Mouse (Mus musculus): ENCODE data around the gene Itga9. TPM values are rescaled to one million over a fixed set of nuclear protein-coding genes. Genes with fewer than 3 reads are reported as not detected.

Gene Itga9
- polyA plus RNA-seq, 1 experiment from 2014 or later: 5.9 TPM

- no peak for ATAC-seq
- Histone ChIP-seq H3K9ac (ENCODE audit: low read depth, low read length) (no peak overlapping the region), H3K4me1 (replicated peaks; ENCODE audit: control insufficient read depth, insufficient read depth, low read length) (no peaks in the 10 kb centered on the region), H3K4me3 (ENCODE audit: low read depth, low read length) (no peak overlapping the region), H3K9me3 (ENCODE audit: control insufficient read depth) (no peaks in the 10 kb centered on the region), H3K27me3 (replicated peaks; ENCODE audit: control insufficient read depth, insufficient read depth, low read length) (no peaks in the 10 kb centered on the region), H3K4me2 (replicated peaks; ENCODE audit: low read depth) (no peak overlapping the region), H3K27ac (ENCODE audit: low read depth, low read length) (no peak overlapping the region), H3K36me3 (ENCODE audit: control insufficient read depth, insufficient read depth) (no peaks in the 10 kb centered on the region)
- WGBS: 67% methylated on average over 9 of the region's 9 CpGs
- no peak for TF ChIP-seq CTCF (IDR thresholded peaks at IDR 0.05; ENCODE audit: low read depth)
Measured at GRCm38 (mm10) chr9:118715971-118716628, 109.6 kb downstream of the Itga9 start.

- no peaks in the 10 kb centered on the region for H3K36me3 ChIP-seq (ENCODE audit: control insufficient read depth, insufficient read depth)
- ATAC-seq: no peak
- WGBS: 45% methylated on average over 3 of the region's 3 CpGs
- no peak for TF ChIP-seq CTCF (IDR thresholded peaks at IDR 0.05; ENCODE audit: low read depth)
- H3K4me3 ChIP-seq (ENCODE audit: low read depth, low read length): no peak overlapping the region
- no peak overlapping the region for H3K9ac ChIP-seq (ENCODE audit: low read depth, low read length)
- no peak overlapping the region for H3K4me2 ChIP-seq (replicated peaks; ENCODE audit: low read depth)
- H3K27me3 ChIP-seq (replicated peaks; ENCODE audit: control insufficient read depth, insufficient read depth, low read length): no peaks in the 10 kb centered on the region
- no peak overlapping the region for H3K27ac ChIP-seq (ENCODE audit: low read depth, low read length)
- H3K4me1 ChIP-seq (replicated peaks; ENCODE audit: control insufficient read depth, insufficient read depth, low read length): no peaks in the 10 kb centered on the region
- no peaks in the 10 kb centered on the region for H3K9me3 ChIP-seq (ENCODE audit: control insufficient read depth)
Measured at GRCm38 (mm10) chr9:118717436-118717835, 110.9 kb downstream of the Itga9 start.

GRCm38 (mm10) chr9:118718511-118718910 lies 112.0 kb downstream of the Itga9 start:
- WGBS: 76% methylated on average over 2 of the region's 2 CpGs
- no peak overlapping the region for H3K27ac ChIP-seq (ENCODE audit: low read depth, low read length)
- no peaks in the 10 kb centered on the region for H3K27me3 ChIP-seq (replicated peaks; ENCODE audit: control insufficient read depth, insufficient read depth, low read length)
- no peaks in the 10 kb centered on the region for H3K9me3 ChIP-seq (ENCODE audit: control insufficient read depth)
- H3K4me3 ChIP-seq (ENCODE audit: low read depth, low read length): no peak overlapping the region
- H3K4me1 ChIP-seq (replicated peaks; ENCODE audit: control insufficient read depth, insufficient read depth, low read length): no peaks in the 10 kb centered on the region
- no peak for ATAC-seq
- H3K9ac ChIP-seq (ENCODE audit: low read depth, low read length): no peak overlapping the region
- no peak overlapping the region for H3K4me2 ChIP-seq (replicated peaks; ENCODE audit: low read depth)
- H3K36me3 ChIP-seq (ENCODE audit: control insufficient read depth, insufficient read depth): no peaks in the 10 kb centered on the region
- no peak for TF ChIP-seq CTCF (IDR thresholded peaks at IDR 0.05; ENCODE audit: low read depth)

GRCm38 (mm10) chr9:118721056-118721455 lies 114.6 kb downstream of the Itga9 start:
- WGBS: 96% methylated on average over 6 of the region's 6 CpGs
- no peak for TF ChIP-seq CTCF (IDR thresholded peaks at IDR 0.05; ENCODE audit: low read depth)
- no peaks in the 10 kb centered on the region for H3K9me3 ChIP-seq (ENCODE audit: control insufficient read depth)

GRCm38 (mm10) chr9:118722789-118723325 lies 116.4 kb downstream of the Itga9 start:
- H3K9me3 ChIP-seq (ENCODE audit: control insufficient read depth): no peaks in the 10 kb centered on the region
- WGBS: 93% methylated on average over 2 of the region's 2 CpGs
- no peak overlapping the region for H3K4me2 ChIP-seq (replicated peaks; ENCODE audit: low read depth)
- H3K4me3 ChIP-seq (ENCODE audit: low read depth, low read length): no peak overlapping the region
- H3K4me1 ChIP-seq (replicated peaks; ENCODE audit: control insufficient read depth, insufficient read depth, low read length): no peaks in the 10 kb centered on the region
- H3K9ac ChIP-seq (ENCODE audit: low read depth, low read length): no peak overlapping the region
- ATAC-seq: no peak
- H3K36me3 ChIP-seq (ENCODE audit: control insufficient read depth, insufficient read depth): no peaks in the 10 kb centered on the region
- TF ChIP-seq CTCF (IDR thresholded peaks at IDR 0.05; ENCODE audit: low read depth): no peak
- H3K27ac ChIP-seq (ENCODE audit: low read depth, low read length): no peak overlapping the region
- no peaks in the 10 kb centered on the region for H3K27me3 ChIP-seq (replicated peaks; ENCODE audit: control insufficient read depth, insufficient read depth, low read length)

More at GRCm38 (mm10) chr9:118721056-118721455, 114.6 kb downstream of the Itga9 start:
- Histone ChIP-seq H3K4me3 (ENCODE audit: low read depth, low read length) (no peak overlapping the region), H3K4me2 (replicated peaks; ENCODE audit: low read depth) (no peak overlapping the region), H3K27me3 (replicated peaks; ENCODE audit: control insufficient read depth, insufficient read depth, low read length) (no peaks in the 10 kb centered on the region), H3K36me3 (ENCODE audit: control insufficient read depth, insufficient read depth) (no peaks in the 10 kb centered on the region), H3K4me1 (replicated peaks; ENCODE audit: control insufficient read depth, insufficient read depth, low read length) (no peaks in the 10 kb centered on the region), H3K27ac (ENCODE audit: low read depth, low read length) (no peak overlapping the region), H3K9ac (ENCODE audit: low read depth, low read length) (no peak overlapping the region)
- no peak for ATAC-seq

GRCm38 (mm10) chr9:118725128-118725527 lies 118.6 kb downstream of the Itga9 start:
- H3K4me1 ChIP-seq (replicated peaks; ENCODE audit: control insufficient read depth, insufficient read depth, low read length): no peaks in the 10 kb centered on the region
- H3K4me2 ChIP-seq (replicated peaks; ENCODE audit: low read depth): no peak overlapping the region
- no peaks in the 10 kb centered on the region for H3K27me3 ChIP-seq (replicated peaks; ENCODE audit: control insufficient read depth, insufficient read depth, low read length)
- WGBS: 69% methylated on average over 9 of the region's 9 CpGs
- H3K9ac ChIP-seq (ENCODE audit: low read depth, low read length): no peak overlapping the region
- TF ChIP-seq CTCF (IDR thresholded peaks at IDR 0.05; ENCODE audit: low read depth): no peak
- no peaks in the 10 kb centered on the region for H3K36me3 ChIP-seq (ENCODE audit: control insufficient read depth, insufficient read depth)
- no peak overlapping the region for H3K27ac ChIP-seq (ENCODE audit: low read depth, low read length)
- no peaks in the 10 kb centered on the region for H3K9me3 ChIP-seq (ENCODE audit: control insufficient read depth)
- no peak for ATAC-seq
- H3K4me3 ChIP-seq (ENCODE audit: low read depth, low read length): no peak overlapping the region
